Mouse (Mus musculus) 3134 (cell line): ENCODE results near the gene Dagla.

ENCODE experiments used
- DNase-seq: peaks from one replicate; pipeline ENCODE4 v3.0.0-alpha.2; 2011; ENCODE audit warnings: low spot score; ENCODE audit not compliant: insufficient read length; ENCODE audit errors: extremely low read depth

Dagla gene

DNA sequence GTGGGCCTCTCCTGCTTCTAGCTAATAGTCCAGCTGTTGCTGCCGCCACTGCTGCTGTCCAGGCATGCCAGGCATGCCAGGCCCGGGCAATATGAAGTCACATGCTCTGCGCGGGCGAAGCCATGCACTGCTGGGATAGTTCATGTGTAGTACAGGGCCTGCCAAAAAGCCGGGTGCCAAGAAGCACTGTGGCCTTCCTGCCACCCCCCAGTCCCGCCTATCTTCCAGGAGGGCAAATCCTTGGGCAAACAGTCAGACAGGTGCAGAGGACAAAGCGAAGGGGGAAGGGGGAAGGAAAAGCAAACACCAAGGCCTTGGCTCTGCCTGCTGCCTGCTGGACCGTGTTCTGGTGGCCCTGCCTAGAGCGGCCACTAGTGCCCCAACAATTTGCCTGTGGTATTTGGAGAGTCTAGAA is 18.2 kb downstream of the Dagla start:
- no peak for DNase-seq

DNA sequence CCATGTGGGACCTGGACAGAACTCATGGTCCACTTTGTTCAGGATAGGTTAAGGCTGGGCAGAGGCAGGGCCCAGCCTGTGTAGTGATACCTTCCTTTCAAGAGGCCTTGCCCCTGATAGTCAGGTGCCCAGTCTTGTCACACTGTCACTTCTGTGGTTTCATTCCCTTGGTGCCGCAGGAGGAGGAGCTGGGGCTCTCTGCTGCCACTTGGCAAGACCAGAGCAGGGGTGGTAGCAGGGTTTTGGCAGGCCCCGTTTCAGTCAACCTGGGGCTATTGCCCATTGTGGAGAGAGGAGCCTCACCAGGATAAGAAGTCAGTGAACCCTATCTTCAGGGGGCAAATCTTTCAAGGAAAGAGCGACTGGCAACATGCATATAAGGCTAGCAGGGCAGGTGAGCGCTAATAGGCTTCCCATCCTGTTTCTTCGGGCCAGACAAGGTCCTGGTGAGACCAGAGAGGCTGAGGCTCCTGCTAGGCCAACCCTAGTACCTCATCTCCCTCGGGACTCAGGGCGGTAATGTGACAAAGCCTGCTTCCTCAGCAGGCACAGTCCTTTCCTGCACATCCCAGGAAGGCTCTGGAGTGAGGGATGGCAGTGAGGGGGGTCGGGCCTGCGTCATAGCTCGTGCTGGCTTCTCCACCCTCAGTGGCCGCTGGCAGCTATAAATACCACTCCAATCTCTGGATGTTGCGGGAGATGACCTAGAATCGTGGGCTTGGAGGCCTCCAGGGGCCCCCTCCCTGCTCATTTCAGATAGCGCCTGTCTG is 23.7 kb downstream of the Dagla start:
- DNase-seq = peak; percentile 57

DNA sequence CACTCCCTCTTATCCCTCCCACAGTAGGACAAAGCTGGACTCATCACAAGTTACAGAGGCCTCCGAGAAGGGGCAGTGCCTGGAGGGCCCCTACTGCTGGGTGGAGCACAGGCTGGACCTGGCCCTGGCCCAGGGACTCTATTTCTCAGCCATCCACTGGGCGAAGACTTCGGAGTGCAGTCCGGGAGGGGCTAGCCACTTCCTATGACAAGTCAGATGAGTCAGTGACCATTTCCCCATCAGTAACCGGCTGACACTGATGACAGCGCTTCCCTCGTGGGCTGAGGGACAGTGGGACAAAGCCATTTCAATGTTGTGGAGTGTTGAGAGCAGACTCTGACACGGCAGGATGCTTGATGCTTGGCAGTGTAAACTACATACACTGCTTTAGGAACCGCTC is 25.0 kb downstream of the Dagla start:
- DNase-seq = peak; percentile 90

DNA sequence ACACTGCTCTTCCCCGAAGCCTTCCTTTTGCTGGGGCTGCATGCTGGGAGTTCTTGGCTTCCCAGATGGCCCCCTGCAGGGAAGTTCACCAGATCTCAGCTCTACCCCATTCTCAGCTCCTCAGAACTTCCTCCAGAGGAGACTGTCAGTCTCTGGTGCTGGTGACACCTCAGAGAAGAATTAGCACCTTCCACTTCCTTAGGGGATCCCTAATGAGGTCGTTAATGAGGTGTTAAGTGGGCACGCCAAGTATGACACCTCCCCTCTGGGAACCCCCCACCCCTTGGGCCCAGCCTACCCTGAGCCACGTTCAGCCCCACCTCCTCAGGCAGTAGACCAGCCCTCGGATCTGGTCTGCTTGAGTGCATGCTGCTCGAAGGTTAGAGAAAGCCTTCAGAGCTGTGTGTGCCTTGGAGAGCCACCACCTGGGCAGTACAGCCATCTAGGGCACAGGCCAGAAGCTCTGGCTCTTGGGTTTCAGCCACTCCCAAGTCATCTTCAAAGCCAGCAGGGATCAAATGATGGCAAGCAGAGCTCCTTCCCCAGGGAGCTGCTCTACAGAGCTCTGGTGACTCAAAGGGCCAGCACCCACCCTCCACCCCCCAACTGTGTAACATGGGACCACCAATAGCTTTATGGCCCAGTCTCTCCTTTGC is 25.9 kb downstream of the Dagla start:
- peak; percentile 51 for DNase-seq

DNA sequence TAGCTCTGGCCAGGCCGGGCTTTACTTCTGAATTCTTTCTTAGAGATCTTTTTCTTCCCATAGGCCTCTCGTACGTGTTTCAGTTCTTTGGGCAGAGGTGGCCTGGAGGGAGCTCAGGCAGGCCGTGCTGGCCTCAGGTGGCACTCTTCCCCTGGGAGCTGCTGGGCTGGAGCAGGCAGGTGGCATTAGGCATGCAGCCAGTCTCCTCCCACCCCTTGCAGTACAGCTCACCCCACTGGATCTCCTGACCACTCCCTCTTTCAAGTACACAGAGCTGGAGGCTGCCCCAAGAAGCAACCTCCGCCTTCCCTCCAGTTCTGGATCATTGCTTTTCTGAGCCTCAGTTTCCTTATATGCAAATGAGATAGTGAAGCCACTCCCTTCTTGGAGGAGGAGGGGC is 26.9 kb downstream of the Dagla start:
- DNase-seq = peak; percentile 62

DNA sequence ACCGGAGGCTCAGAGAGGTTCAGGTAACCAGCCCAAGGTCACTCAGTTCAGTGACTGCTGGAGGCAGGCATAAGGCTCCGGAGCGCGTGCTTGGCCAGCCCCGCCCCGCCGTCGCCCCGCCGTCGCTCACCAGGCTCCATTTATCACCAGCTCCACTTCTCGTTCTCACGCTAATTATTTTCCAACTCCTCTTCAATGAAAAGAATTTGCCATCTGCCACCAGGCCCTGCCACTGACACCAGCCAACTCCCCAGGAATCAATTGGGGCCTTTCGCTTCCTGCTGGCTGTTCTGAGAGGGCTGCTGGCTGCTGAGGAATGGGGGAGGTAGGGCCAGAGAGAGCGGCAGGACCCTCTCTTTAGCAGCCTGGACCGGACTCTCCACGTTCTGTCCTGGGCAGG is 27.3 kb downstream of the Dagla start:
- no peak for DNase-seq

DNA sequence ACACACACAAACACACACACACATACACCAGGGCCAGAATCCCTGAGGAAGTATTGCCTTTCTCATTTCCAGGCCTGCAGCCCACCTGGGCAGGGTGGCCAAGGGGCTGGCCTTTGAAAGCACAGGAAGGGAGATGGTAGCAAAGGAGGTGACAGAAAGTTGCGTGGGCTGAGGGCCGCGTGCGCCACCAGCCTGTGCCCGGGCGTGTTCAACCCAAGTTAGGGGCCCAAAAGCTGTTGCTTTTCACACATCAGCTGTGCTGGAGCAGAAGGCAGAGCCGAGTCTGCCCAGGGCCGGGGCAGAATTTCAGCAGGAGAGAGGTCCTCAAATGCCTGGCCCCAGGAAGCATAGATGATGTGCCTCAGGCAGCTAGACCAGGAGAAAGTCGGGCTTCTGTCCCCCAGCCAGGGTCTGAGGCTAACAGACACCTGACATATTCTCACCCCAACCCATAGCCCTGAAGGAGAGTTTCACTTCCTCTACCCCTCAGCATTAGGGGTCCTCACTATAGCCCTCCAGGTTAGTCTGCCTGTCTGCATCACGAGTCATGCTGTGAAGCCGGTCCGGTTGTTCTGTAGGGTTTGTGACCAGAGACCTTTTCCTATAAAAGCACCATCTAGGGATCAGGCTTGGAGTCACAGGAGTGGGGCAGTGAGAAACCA is 28.1 kb downstream of the Dagla start:
- DNase-seq = no peak

DNA sequence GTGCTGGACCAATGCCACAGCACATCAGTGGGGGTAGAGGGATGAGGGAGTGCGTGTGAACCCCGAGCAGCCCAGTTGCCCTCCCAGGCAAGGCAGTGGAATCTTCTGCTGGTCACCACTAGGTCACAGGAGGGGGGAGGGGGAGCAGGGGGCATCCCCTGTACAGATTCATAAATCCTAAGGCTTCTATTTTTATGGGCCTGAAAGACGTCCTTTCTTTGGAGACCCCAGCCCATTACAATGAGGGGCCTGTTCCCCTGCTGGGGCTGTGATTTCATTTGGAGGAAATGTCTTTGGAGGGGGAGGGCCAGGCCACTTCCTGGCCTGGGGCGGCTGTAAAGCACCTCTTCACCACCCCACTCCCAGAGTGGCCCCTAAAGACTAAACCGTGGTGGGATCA is 30.6 kb downstream of the Dagla start:
- DNase-seq = no peak

DNA sequence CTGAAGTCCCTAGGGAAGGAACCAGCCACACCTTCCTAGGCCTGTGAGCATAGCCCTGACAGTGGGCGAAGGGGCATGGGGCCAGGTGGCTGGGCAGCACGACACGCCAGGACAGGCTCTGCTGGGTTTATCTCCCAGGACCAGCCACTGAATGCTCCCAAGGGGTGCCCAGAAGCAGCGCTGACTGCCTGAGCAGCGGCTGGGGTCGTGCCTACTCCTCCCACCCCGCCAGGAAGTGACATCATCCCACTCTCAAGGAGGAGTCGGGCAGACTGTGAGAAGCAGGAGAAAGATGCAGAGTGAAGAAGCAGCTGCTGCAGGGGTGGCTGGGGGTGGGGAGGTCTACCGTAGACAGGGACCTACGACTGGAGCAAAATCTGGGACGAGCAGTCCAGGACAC is 31.9 kb downstream of the Dagla start:
- peak; percentile 87 for DNase-seq

DNA sequence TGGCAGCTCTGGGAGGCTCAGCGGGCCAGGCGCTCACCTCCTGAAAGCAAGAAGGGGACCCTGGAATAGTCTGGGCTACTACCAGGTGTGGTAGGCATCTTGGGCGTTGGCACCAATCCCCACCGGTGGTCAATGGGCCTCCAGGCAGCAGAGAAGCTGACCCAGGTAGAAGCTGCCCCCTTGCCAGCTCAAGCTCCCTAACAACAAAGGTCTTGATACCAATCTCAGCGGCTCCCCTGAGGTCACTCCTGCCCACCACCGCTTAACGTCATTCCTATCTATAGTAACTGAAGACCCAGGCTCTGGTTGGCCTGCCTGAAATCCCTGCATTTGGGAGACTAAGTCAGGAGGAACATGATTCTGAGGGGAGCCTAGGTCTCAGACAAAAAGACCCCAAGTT is 33.1 kb downstream of the Dagla start:
- no peak for DNase-seq

DNA sequence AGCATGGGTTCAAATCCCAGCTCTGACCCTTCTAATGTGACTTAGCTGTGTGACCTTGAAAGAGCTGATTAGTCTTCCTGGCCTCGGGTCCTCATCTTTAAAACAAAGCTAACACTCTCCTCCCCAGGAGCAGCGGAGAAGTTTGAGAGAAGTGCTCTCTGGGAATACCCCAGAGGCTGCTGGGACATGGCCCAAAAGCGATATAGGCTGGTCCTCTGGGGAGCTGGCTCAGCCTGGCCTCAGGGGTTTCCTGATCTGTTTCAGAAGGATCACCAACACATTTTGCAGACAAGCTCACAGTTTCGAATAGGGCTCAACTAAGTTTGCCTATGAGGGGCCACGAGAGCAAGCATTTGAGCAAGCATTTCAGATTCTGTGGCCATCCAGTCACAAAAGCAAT is 34.3 kb downstream of the Dagla start:
- no peak for DNase-seq

DNA sequence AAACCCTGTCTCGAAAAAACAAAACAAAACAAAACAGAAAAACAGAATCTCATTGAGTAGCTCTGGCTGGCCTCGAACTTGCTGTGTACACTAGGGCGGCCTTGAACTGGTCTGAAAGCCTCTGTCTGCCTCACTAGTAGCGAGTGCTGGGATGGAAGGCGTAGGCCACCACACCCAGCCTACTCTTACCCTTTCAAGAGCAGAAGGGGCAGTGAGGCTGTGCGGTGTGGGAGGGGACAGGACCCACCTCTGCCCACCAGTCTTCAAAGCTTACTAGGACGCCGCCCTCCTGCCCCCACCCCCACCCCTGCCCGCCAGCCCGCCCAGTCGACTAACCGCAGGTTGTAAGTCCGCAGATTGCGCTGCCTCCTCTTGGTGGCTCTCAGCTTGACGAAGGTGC is 35.8 kb downstream of the Dagla start:
- no peak for DNase-seq

DNA sequence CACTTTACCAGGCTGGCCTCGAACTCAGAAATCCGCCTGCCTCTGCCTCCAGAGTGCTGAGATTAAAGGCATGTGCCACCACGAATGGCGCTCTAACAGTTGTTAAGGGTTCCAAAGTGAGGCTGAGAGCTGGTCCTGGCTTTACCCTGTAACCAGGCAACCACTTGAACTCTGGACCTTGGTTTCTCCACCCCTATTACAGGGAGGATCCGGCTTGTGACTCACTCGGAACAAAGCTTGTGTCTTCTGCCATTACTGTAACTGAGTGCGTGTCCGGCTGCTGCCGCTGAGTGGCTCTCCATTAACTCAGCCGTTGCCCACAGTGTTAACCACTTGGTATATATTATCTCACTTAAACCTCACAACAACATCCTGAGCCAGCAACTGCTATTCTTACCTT is 36.7 kb downstream of the Dagla start:
- peak; percentile 72 for DNase-seq

DNA sequence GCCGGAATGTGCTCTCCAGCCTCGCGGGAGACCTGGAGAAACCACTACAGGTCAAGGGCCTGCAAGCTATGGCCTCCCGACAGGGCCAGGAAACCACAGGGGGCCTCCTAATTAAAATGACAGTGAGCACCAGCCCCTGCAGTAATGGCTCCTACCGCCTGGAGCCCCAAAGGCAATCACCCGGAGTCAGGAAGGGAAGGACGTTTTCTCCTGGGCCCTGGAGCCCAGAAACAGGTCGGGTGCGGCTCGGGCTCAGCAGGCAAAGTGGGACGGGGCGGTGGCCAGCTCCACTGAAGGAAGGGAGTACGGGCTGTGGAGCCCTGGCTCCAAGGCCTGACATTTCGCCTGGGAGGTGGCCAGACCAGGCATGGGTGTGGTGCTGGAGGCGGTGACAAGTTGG is 37.6 kb downstream of the Dagla start:
- peak; percentile 78 for DNase-seq

DNA sequence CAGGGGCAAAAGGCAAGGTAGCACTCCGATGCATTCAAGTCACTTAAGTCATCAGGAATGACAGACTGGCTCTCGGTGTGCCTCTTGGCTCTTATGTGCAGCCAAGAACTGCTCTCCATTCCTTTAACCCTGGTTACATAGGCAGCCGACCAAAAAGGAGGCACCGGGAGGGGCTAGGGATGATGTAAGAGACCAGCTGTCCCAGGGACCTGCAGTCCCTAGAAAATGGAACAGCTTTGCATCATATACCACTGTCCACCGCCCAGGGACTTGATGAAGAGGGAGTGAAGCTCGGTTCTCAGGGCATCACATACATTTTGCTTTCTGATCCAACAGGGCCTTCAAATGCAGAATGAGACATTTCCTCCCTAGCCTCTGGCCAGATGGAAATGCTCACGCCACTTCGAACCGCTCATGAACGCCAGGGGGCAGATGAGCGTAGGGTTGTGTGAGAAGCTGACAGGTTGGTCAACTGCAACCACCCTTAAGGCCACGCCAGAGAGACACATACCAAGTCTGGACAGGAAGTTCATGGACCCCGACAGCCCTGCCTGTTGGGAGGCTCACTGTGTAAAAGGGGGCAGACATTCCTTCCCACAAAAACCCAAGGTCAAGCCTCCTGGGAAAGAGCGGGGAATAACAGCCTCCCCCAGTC is 38.4 kb downstream of the Dagla start:
- DNase-seq = peak; percentile 74

DNA sequence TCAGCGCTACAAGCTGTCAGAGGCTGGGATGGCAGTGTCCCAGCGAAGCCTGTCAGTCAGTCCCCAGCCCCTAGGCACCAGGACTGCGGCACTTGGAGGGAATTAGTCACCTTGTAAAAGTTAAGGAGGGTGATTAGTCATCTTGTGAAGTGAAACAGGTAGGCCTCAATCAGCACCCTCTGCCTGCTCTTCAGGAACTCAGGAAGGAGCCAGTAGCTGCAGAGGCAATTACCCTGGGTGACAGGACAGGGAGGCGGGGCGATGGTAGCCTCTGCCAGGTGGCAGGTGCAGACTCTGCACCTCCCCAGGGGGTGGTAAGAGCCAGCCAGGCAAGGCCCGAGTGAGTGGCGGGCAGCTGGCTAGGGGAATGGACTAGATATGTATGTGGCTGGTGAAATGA is 43.3 kb downstream of the Dagla start:
- DNase-seq = no peak

DNA sequence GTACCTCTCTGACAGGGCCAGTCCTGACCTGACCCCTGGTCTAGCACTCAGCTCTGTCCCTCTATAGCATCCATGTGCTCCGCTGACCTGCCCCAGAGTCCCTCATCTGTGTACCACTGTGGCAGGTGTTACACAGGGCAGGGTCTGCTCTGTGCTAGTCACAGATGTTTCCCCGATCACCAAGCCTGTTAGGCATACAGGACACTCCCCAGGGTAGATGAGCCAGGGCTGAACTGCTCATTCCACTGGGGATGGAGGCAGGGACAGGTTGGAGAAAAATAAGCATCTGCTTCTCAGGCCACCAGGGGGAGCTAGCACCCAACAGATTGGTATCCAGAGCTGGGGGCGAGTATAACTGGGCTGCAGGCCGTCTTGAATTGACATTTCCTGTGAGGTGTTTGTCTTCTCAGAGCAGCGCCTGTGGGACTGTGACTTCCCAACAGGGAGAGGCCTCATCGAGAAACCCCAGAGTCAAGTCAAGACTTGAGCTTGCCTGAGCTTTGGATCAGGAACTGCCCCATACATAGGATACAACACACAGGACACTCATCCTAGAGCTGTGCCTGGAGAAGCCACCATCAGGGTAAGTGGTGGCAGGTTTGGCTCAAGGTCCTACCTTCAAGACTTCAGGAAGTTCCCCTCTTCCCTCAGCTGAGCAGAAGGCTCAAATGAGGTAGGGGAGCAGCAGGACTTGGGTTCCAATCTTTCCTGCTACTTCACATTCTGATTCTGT is 46.2 kb downstream of the Dagla start:
- no peak for DNase-seq

DNA sequence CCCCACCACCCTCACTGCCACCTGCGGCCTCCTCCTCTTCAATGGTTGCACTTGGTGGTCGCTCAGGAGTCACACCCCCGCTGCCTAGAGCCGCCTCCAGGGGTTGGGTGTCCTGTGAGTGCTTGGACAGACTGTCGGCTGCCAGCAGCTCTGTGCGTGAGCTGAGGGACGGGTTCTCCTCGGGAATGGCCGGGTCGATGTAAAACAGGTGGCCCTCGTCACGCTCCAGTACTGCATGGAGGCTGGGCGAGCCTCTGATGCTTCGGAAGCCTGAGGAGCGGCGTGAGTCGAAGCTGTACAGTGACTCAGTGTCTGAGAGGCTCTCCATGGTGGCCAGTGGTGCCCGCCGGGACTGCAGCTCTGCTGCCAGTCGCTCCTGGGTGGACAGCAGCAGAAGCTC is 56.5 kb downstream of the Dagla start:
- DNase-seq = no peak

DNA sequence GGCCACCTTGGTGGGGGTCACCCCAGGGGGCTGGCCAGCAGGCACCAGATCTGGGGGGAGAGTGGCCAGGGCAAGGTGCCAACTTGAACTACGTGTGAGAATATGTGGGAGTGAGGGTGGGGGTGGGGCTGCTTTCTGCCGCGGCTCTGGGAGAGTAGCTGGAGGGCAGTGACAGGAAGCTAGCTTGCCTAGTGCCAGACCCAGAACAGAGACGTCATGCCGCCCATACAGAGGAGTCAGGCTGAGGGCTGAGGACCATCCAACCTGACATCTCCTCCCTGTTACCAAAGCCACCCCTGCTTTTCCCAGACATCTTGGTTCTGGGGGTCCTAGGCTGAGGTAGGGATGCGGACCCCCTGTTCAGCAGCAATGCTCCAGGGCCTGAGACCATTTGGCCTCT is 57.5 kb downstream of the Dagla start:
- DNase-seq = no peak

DNA sequence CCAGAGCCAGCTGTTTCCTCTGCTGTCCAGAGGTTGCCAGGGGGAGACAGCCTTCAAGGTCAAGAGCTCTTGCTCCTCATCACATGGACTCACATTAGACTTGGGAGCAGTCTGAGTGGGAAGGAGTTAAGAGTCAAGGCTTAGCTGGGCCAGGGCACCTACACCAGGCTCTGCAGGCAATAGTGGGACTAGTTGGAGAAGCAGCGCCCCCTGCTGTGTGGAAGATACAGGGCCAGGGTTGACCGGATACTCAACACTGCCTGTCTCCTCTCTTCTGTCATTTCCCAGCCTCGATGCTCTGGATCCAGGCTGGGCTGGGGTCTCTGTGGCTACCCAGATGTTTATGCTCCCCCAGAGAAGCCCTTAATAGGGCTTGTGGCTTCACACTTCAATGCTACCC is 60.5 kb downstream of the Dagla start:
- no peak for DNase-seq

DNA sequence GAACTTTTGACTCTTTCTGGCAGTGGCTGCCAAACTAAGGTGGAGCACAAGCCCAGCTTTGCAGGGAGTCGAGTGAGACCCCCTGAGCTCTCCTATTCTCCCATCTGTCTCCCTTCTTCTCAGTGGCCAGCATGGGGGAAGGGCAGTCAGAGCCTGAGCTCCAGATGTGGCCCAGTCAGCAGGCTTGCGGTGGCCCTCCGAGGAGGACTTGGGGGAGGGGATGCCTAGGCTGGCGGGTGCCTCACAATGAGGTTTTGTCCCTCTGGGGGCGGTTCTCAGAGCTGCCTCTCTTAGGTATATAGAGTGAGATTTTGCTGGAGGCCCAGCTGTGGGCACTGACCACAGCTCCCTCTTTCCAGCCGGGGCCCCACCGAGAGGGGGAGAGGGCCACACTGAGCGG is 61.8 kb downstream of the Dagla start:
- no peak for DNase-seq
